Mouse (Mus musculus): ENCODE measurements at regions not wholly inside any gene's neighbourhood (a gene's known extent, or its start where the extent isn't known, plus 50 kb on each side); places are given as distances from the start of the nearest gene placed in this dataset.

DNA sequence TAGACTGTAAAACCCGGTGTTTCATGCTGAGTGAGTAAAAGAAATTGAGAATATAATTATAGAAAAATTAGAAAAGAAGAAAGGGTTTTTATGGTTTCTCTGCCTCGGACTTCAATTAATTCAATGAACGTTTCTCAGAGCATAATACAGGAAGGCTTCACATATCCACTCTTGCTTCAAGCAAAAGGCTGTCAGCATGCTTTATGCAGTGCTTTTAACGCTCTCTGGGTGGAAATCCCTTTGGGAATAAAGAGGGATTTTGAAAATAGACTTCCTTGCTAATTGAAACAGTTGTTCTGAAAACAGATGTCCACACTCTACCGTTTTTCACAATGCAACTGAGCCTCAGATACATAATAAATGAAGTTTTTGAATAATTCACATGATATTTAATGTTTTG is 253.2 kb upstream of the Slitrk6 start:
- Histone ChIP-seq H3K27ac (ENCODE audit: low read depth, low read length) (no peak overlapping the region), H3K4me1 (replicated peaks; ENCODE audit: control insufficient read depth, insufficient read depth, low read length) (no peaks in the 10 kb centered on the region), H3K27me3 (ENCODE audit: control insufficient read depth, insufficient read depth, low read length) (no peaks in the 10 kb centered on the region), H3K36me3 (ENCODE audit: control insufficient read depth, insufficient read depth, low read length) (no peaks in the 10 kb centered on the region), H3K4me2 (replicated peaks; ENCODE audit: low read depth, low read length) (no peak overlapping the region), H3K4me3 (ENCODE audit: low read depth, low read length) (no peak overlapping the region), H3K9ac (ENCODE audit: low read depth, low read length) (no peak overlapping the region), H3K9me3 (ENCODE audit: control insufficient read depth, low read length) (no peaks in the 10 kb centered on the region)
- ATAC-seq (ENCODE audit: low FRiP score): 0 out of 2 replicates have a peak, but pooled peaks have one; percentile 57
- DNase-seq (ENCODE audit: low spot score): no peak
- WGBS: 66% methylated on average over 5 of the region's 5 CpGs

All from hindbrain, embryonic 11.5 days (tissue).